Mouse (Mus musculus): ENCODE data around the gene Strn4. TPM values are rescaled to one million over a fixed set of nuclear protein-coding genes. Genes with fewer than 3 reads are reported as not detected.

The Strn4 gene
- polyA plus RNA-seq, 1 experiment from 2014 or later: 68.5 TPM

- Histone ChIP-seq H3K27ac (ENCODE audit: low read length) (peak overlapping the region; percentile 21; the same call in 1 of the 2 replicates), H3K4me2 (ENCODE audit: low read depth, low read length) (no peak overlapping the region), H3K4me1 (ENCODE audit: control insufficient read depth, insufficient read depth, low read length) (peaks cover 6% of the 10 kb centered on the region; the same call in 1 of the 2 replicates), H3K9me3 (replicated peaks; ENCODE audit: control insufficient read depth, low read length) (no peaks in the 10 kb centered on the region), H3K4me3 (replicated peaks; ENCODE audit: low read length) (no peak overlapping the region), H3K36me3 (ENCODE audit: control insufficient read depth, insufficient read depth, low read length) (peaks cover 38% of the 10 kb centered on the region), H3K9ac (ENCODE audit: low read length) (no peak overlapping the region), H3K27me3 (ENCODE audit: control insufficient read depth, insufficient read depth, low read length) (no peaks in the 10 kb centered on the region)
- WGBS: 77% methylated on average over 14 of the region's 14 CpGs
- peak; percentile 88 for ATAC-seq (ENCODE audit: insufficient read depth, low FRiP score)
Measured at GRCm38 (mm10) chr7:16853302-16853831, 37.7 kb downstream of the Strn4 start.

GRCm38 (mm10) chr7:16858336-16858735 lies 42.6 kb downstream of the Strn4 start:
- Histone ChIP-seq H3K4me2 (ENCODE audit: low read depth, low read length) (no peak overlapping the region), H3K27ac (ENCODE audit: low read length) (no peak overlapping the region), H3K36me3 (ENCODE audit: control insufficient read depth, insufficient read depth, low read length) (peaks cover 20% of the 10 kb centered on the region), H3K9me3 (replicated peaks; ENCODE audit: control insufficient read depth, low read length) (no peaks in the 10 kb centered on the region), H3K4me1 (ENCODE audit: control insufficient read depth, insufficient read depth, low read length) (peaks cover 6% of the 10 kb centered on the region; the same call in 1 of the 2 replicates), H3K9ac (ENCODE audit: low read length) (no peak overlapping the region), H3K27me3 (ENCODE audit: control insufficient read depth, insufficient read depth, low read length) (no peaks in the 10 kb centered on the region), H3K4me3 (replicated peaks; ENCODE audit: low read length) (no peak overlapping the region)
- no peak for ATAC-seq (ENCODE audit: insufficient read depth, low FRiP score)
- 26% methylated on average over 17 of the region's 17 CpGs for WGBS

- Histone ChIP-seq H3K27me3 (ENCODE audit: control insufficient read depth, insufficient read depth, low read length) (no peaks in the 10 kb centered on the region), H3K4me1 (ENCODE audit: control insufficient read depth, insufficient read depth, low read length) (no peaks in the 10 kb centered on the region), H3K27ac (ENCODE audit: low read length) (no peak overlapping the region), H3K36me3 (ENCODE audit: control insufficient read depth, insufficient read depth, low read length) (peaks cover 22% of the 10 kb centered on the region), H3K9ac (ENCODE audit: low read length) (no peak overlapping the region), H3K4me3 (replicated peaks; ENCODE audit: low read length) (no peak overlapping the region), H3K9me3 (replicated peaks; ENCODE audit: control insufficient read depth, low read length) (no peaks in the 10 kb centered on the region), H3K4me2 (ENCODE audit: low read depth, low read length) (no peak overlapping the region)
- no peak for ATAC-seq (ENCODE audit: insufficient read depth, low FRiP score)
- 33% methylated on average over 5 of the region's 5 CpGs for WGBS
Measured at GRCm38 (mm10) chr7:16859902-16860651, 44.4 kb downstream of the Strn4 start.

- Histone ChIP-seq H3K27me3 (ENCODE audit: control insufficient read depth, insufficient read depth, low read length) (no peaks in the 10 kb centered on the region), H3K4me3 (replicated peaks; ENCODE audit: low read length) (no peak overlapping the region), H3K36me3 (ENCODE audit: control insufficient read depth, insufficient read depth, low read length) (peaks cover 12% of the 10 kb centered on the region), H3K4me1 (ENCODE audit: control insufficient read depth, insufficient read depth, low read length) (no peaks in the 10 kb centered on the region), H3K27ac (ENCODE audit: low read length) (no peak overlapping the region), H3K9me3 (replicated peaks; ENCODE audit: control insufficient read depth, low read length) (no peaks in the 10 kb centered on the region), H3K4me2 (ENCODE audit: low read depth, low read length) (no peak overlapping the region), H3K9ac (ENCODE audit: low read length) (no peak overlapping the region)
- 73% methylated on average over 3 of the region's 3 CpGs for WGBS
- no peak for ATAC-seq (ENCODE audit: insufficient read depth, low FRiP score)
Measured at GRCm38 (mm10) chr7:16867488-16867887, 51.8 kb downstream of the Strn4 start.

GRCm38 (mm10) chr7:16869497-16869896 lies 53.8 kb downstream of the Strn4 start:
- H3K27me3 ChIP-seq (ENCODE audit: control insufficient read depth, insufficient read depth, low read length): no peaks in the 10 kb centered on the region
- peak overlapping the region; percentile 31; the same call in 1 of the 2 replicates for H3K4me2 ChIP-seq (ENCODE audit: low read depth, low read length)
- H3K9me3 ChIP-seq (replicated peaks; ENCODE audit: control insufficient read depth, low read length): no peaks in the 10 kb centered on the region
- peaks cover 5% of the 10 kb centered on the region for H3K36me3 ChIP-seq (ENCODE audit: control insufficient read depth, insufficient read depth, low read length)
- WGBS: 34% methylated on average over 16 of the region's 16 CpGs
- H3K4me1 ChIP-seq (ENCODE audit: control insufficient read depth, insufficient read depth, low read length): peaks cover 6% of the 10 kb centered on the region; the same call in 1 of the 2 replicates
- peak overlapping the region; percentile 6; the same call in 1 of the 2 replicates for H3K4me3 ChIP-seq (replicated peaks; ENCODE audit: low read length)
- H3K9ac ChIP-seq (ENCODE audit: low read length): no peak overlapping the region
- H3K27ac ChIP-seq (ENCODE audit: low read length): no peak overlapping the region
- peak; percentile 91 for ATAC-seq (ENCODE audit: insufficient read depth, low FRiP score)

- ATAC-seq (ENCODE audit: insufficient read depth, low FRiP score): no peak
- Histone ChIP-seq H3K9me3 (replicated peaks; ENCODE audit: control insufficient read depth, low read length) (no peaks in the 10 kb centered on the region), H3K9ac (ENCODE audit: low read length) (no peak overlapping the region), H3K27me3 (ENCODE audit: control insufficient read depth, insufficient read depth, low read length) (no peaks in the 10 kb centered on the region), H3K4me2 (ENCODE audit: low read depth, low read length) (no peak overlapping the region), H3K4me3 (replicated peaks; ENCODE audit: low read length) (no peak overlapping the region), H3K27ac (ENCODE audit: low read length) (no peak overlapping the region), H3K4me1 (ENCODE audit: control insufficient read depth, insufficient read depth, low read length) (peaks cover 8% of the 10 kb centered on the region; the same call in 1 of the 2 replicates), H3K36me3 (ENCODE audit: control insufficient read depth, insufficient read depth, low read length) (no peaks in the 10 kb centered on the region)
- 77% methylated on average over 10 of the region's 10 CpGs for WGBS
Measured at GRCm38 (mm10) chr7:16871600-16871999, 55.9 kb downstream of the Strn4 start.

- H3K4me3 ChIP-seq (replicated peaks; ENCODE audit: low read length): no peak overlapping the region
- H3K27me3 ChIP-seq (ENCODE audit: control insufficient read depth, insufficient read depth, low read length): no peaks in the 10 kb centered on the region
- no peak overlapping the region for H3K27ac ChIP-seq (ENCODE audit: low read length)
- no peak overlapping the region for H3K9ac ChIP-seq (ENCODE audit: low read length)
- peaks cover 14% of the 10 kb centered on the region; the same call in 1 of the 2 replicates for H3K4me1 ChIP-seq (ENCODE audit: control insufficient read depth, insufficient read depth, low read length)
- no peak overlapping the region for H3K4me2 ChIP-seq (ENCODE audit: low read depth, low read length)
- WGBS: 90% methylated on average over 9 of the region's 9 CpGs
- no peaks in the 10 kb centered on the region for H3K36me3 ChIP-seq (ENCODE audit: control insufficient read depth, insufficient read depth, low read length)
- H3K9me3 ChIP-seq (replicated peaks; ENCODE audit: control insufficient read depth, low read length): no peaks in the 10 kb centered on the region
- ATAC-seq (ENCODE audit: insufficient read depth, low FRiP score): no peak
Measured at GRCm38 (mm10) chr7:16872478-16872877, 56.8 kb downstream of the Strn4 start.

GRCm38 (mm10) chr7:16873392-16873791 lies 57.7 kb downstream of the Strn4 start:
- no peak for ATAC-seq (ENCODE audit: insufficient read depth, low FRiP score)
- H3K4me3 ChIP-seq (replicated peaks; ENCODE audit: low read length): no peak overlapping the region
- H3K36me3 ChIP-seq (ENCODE audit: control insufficient read depth, insufficient read depth, low read length): no peaks in the 10 kb centered on the region
- no peaks in the 10 kb centered on the region for H3K9me3 ChIP-seq (replicated peaks; ENCODE audit: control insufficient read depth, low read length)
- no peaks in the 10 kb centered on the region for H3K27me3 ChIP-seq (ENCODE audit: control insufficient read depth, insufficient read depth, low read length)
- no peak overlapping the region for H3K4me2 ChIP-seq (ENCODE audit: low read depth, low read length)
- H3K4me1 ChIP-seq (ENCODE audit: control insufficient read depth, insufficient read depth, low read length): peaks cover 14% of the 10 kb centered on the region; the same call in 1 of the 2 replicates
- WGBS: 90% methylated on average over 4 of the region's 4 CpGs
- no peak overlapping the region for H3K27ac ChIP-seq (ENCODE audit: low read length)
- H3K9ac ChIP-seq (ENCODE audit: low read length): no peak overlapping the region

GRCm38 (mm10) chr7:16874190-16874589 lies 58.5 kb downstream of the Strn4 start:
- 3% methylated on average over 17 of the region's 17 CpGs for WGBS
- Histone ChIP-seq H3K36me3 (ENCODE audit: control insufficient read depth, insufficient read depth, low read length) (no peaks in the 10 kb centered on the region), H3K4me3 (replicated peaks; ENCODE audit: low read length) (peak overlapping the region; percentile 45), H3K27ac (ENCODE audit: low read length) (peak overlapping the region; percentile 95), H3K4me2 (ENCODE audit: low read depth, low read length) (peak overlapping the region; percentile 58), H3K27me3 (ENCODE audit: control insufficient read depth, insufficient read depth, low read length) (no peaks in the 10 kb centered on the region), H3K9ac (ENCODE audit: low read length) (peak overlapping the region; percentile 67), H3K9me3 (replicated peaks; ENCODE audit: control insufficient read depth, low read length) (no peaks in the 10 kb centered on the region), H3K4me1 (ENCODE audit: control insufficient read depth, insufficient read depth, low read length) (peaks cover 14% of the 10 kb centered on the region; the same call in 1 of the 2 replicates)
- ATAC-seq (ENCODE audit: insufficient read depth, low FRiP score): no peak

All from stomach, embryonic 16.5 days (tissue).